Mouse (Mus musculus): ENCODE measurements at regions not wholly inside any gene's neighbourhood (a gene's known extent, or its start where the extent isn't known, plus 50 kb on each side); places are given as distances from the start of the nearest gene placed in this dataset.
A peak's percentile ranks its signal among the peaks of the same experiment; 100 is the strongest.

GRCm38 (mm10) chr2:11960777-11961176, 183.1 kb downstream of the Ankrd16 start:
- Histone ChIP-seq H3K9me3 (ENCODE audit: control insufficient read depth, low read length) (no peaks in the 10 kb centered on the region), H3K9ac (ENCODE audit: low read depth, low read length) (no peak overlapping the region), H3K27me3 (replicated peaks; ENCODE audit: control insufficient read depth, insufficient read depth, low read length) (no peaks in the 10 kb centered on the region), H3K4me3 (ENCODE audit: low read depth, low read length) (no peak overlapping the region), H3K27ac (ENCODE audit: low read depth, low read length) (no peak overlapping the region), H3K4me2 (no peak overlapping the region), H3K4me1 (replicated peaks; ENCODE audit: control insufficient read depth, insufficient read depth, low read length) (no peaks in the 10 kb centered on the region), H3K36me3 (ENCODE audit: control insufficient read depth, insufficient read depth, low read length) (no peaks in the 10 kb centered on the region)
- whole genome bisulfite sequencing, result 60% methylated on average over 3 of the region's 3 CpGs
- DNase-seq (ENCODE audit: low spot score), result no peak
- no peak for ATAC-seq (replicated peaks; ENCODE audit: low FRiP score)

- Histone ChIP-seq H3K9ac (ENCODE audit: low read depth, low read length) (no peak overlapping the region), H3K27ac (ENCODE audit: low read depth, low read length) (no peak overlapping the region), H3K36me3 (ENCODE audit: control insufficient read depth, insufficient read depth, low read length) (no peaks in the 10 kb centered on the region), H3K4me1 (replicated peaks; ENCODE audit: control insufficient read depth, insufficient read depth, low read length) (no peaks in the 10 kb centered on the region), H3K9me3 (ENCODE audit: control insufficient read depth, low read length) (no peaks in the 10 kb centered on the region), H3K4me3 (ENCODE audit: low read depth, low read length) (no peak overlapping the region), H3K27me3 (replicated peaks; ENCODE audit: control insufficient read depth, insufficient read depth, low read length) (no peaks in the 10 kb centered on the region), H3K4me2 (no peak overlapping the region)
- DNase-seq (ENCODE audit: low spot score), result no peak
- WGBS, result 58% methylated on average over 3 of the region's 3 CpGs
- no peak for ATAC-seq (replicated peaks; ENCODE audit: low FRiP score)
Observed at GRCm38 (mm10) chr2:11965374-11965773, 187.7 kb downstream of the Ankrd16 start.

- Histone ChIP-seq H3K36me3 (ENCODE audit: control insufficient read depth, insufficient read depth, low read length) (no peaks in the 10 kb centered on the region), H3K4me1 (replicated peaks; ENCODE audit: control insufficient read depth, insufficient read depth, low read length) (no peaks in the 10 kb centered on the region), H3K27ac (ENCODE audit: low read depth, low read length) (no peak overlapping the region), H3K4me3 (ENCODE audit: low read depth, low read length) (no peak overlapping the region), H3K4me2 (no peak overlapping the region), H3K27me3 (replicated peaks; ENCODE audit: control insufficient read depth, insufficient read depth, low read length) (no peaks in the 10 kb centered on the region), H3K9ac (ENCODE audit: low read depth, low read length) (no peak overlapping the region), H3K9me3 (ENCODE audit: control insufficient read depth, low read length) (no peaks in the 10 kb centered on the region)
- ATAC-seq (replicated peaks; ENCODE audit: low FRiP score) (no peak), DNase-seq (ENCODE audit: low spot score) (no peak)
- WGBS, result 65% methylated on average over 2 of the region's 2 CpGs
Observed at GRCm38 (mm10) chr2:11967001-11967400, 189.3 kb downstream of the Ankrd16 start.

- no peak overlapping the region for H3K4me2 ChIP-seq
- H3K27ac ChIP-seq (ENCODE audit: low read depth, low read length), result no peak overlapping the region
- ATAC-seq (replicated peaks; ENCODE audit: low FRiP score) (no peak), DNase-seq (ENCODE audit: low spot score) (no peak)
- no peaks in the 10 kb centered on the region for H3K9me3 ChIP-seq (ENCODE audit: control insufficient read depth, low read length)
- H3K36me3 ChIP-seq (ENCODE audit: control insufficient read depth, insufficient read depth, low read length), result no peaks in the 10 kb centered on the region
- no peak overlapping the region for H3K9ac ChIP-seq (ENCODE audit: low read depth, low read length)
- 72% methylated on average over 5 of the region's 5 CpGs for WGBS
- H3K4me3 ChIP-seq (ENCODE audit: low read depth, low read length), result no peak overlapping the region
- no peaks in the 10 kb centered on the region for H3K27me3 ChIP-seq (replicated peaks; ENCODE audit: control insufficient read depth, insufficient read depth, low read length)
- H3K4me1 ChIP-seq (replicated peaks; ENCODE audit: control insufficient read depth, insufficient read depth, low read length), result no peaks in the 10 kb centered on the region
Observed at GRCm38 (mm10) chr2:11971972-11972371, 194.3 kb downstream of the Ankrd16 start.

- no peaks in the 10 kb centered on the region for H3K9me3 ChIP-seq (ENCODE audit: control insufficient read depth, low read length)
- 29% methylated on average over 24 of the region's 24 CpGs for WGBS
Observed at GRCm38 (mm10) chr2:12001938-12002899, 224.5 kb downstream of the Ankrd16 start.

GRCm38 (mm10) chr2:12004330-12004729, 226.7 kb downstream of the Ankrd16 start:
- Histone ChIP-seq H3K4me3 (ENCODE audit: low read depth, low read length) (no peak overlapping the region), H3K27me3 (replicated peaks; ENCODE audit: control insufficient read depth, insufficient read depth, low read length) (no peaks in the 10 kb centered on the region), H3K9ac (ENCODE audit: low read depth, low read length) (no peak overlapping the region), H3K4me1 (replicated peaks; ENCODE audit: control insufficient read depth, insufficient read depth, low read length) (no peaks in the 10 kb centered on the region), H3K4me2 (no peak overlapping the region), H3K27ac (ENCODE audit: low read depth, low read length) (no peak overlapping the region), H3K9me3 (ENCODE audit: control insufficient read depth, low read length) (no peaks in the 10 kb centered on the region), H3K36me3 (ENCODE audit: control insufficient read depth, insufficient read depth, low read length) (no peaks in the 10 kb centered on the region)
- no peak for ATAC-seq (replicated peaks; ENCODE audit: low FRiP score)
- no peak for DNase-seq (ENCODE audit: low spot score)
- 36% methylated on average over 4 of the region's 4 CpGs for WGBS

More at GRCm38 (mm10) chr2:12001938-12002899, 224.5 kb downstream of the Ankrd16 start:
- no peak overlapping the region for H3K27ac ChIP-seq (ENCODE audit: low read depth, low read length)
- no peaks in the 10 kb centered on the region for H3K36me3 ChIP-seq (ENCODE audit: control insufficient read depth, insufficient read depth, low read length)
- no peak for ATAC-seq (replicated peaks; ENCODE audit: low FRiP score)
- H3K27me3 ChIP-seq (replicated peaks; ENCODE audit: control insufficient read depth, insufficient read depth, low read length), result no peaks in the 10 kb centered on the region
- no peak for DNase-seq (ENCODE audit: low spot score)
- H3K9ac ChIP-seq (ENCODE audit: low read depth, low read length), result no peak overlapping the region
- H3K4me3 ChIP-seq (ENCODE audit: low read depth, low read length), result no peak overlapping the region
- H3K4me1 ChIP-seq (replicated peaks; ENCODE audit: control insufficient read depth, insufficient read depth, low read length), result no peaks in the 10 kb centered on the region
- no peak overlapping the region for H3K4me2 ChIP-seq

GRCm38 (mm10) chr2:12007201-12007600, 229.5 kb downstream of the Ankrd16 start:
- no peak overlapping the region for H3K4me2 ChIP-seq
- no peaks in the 10 kb centered on the region for H3K36me3 ChIP-seq (ENCODE audit: control insufficient read depth, insufficient read depth, low read length)
- ATAC-seq (replicated peaks; ENCODE audit: low FRiP score) (no peak), DNase-seq (ENCODE audit: low spot score) (no peak)
- H3K27me3 ChIP-seq (replicated peaks; ENCODE audit: control insufficient read depth, insufficient read depth, low read length), result no peaks in the 10 kb centered on the region
- H3K4me3 ChIP-seq (ENCODE audit: low read depth, low read length), result no peak overlapping the region
- H3K9ac ChIP-seq (ENCODE audit: low read depth, low read length), result no peak overlapping the region
- no peak overlapping the region for H3K27ac ChIP-seq (ENCODE audit: low read depth, low read length)
- H3K4me1 ChIP-seq (replicated peaks; ENCODE audit: control insufficient read depth, insufficient read depth, low read length), result no peaks in the 10 kb centered on the region
- WGBS, result 92% methylated on average over 4 of the region's 4 CpGs
- no peaks in the 10 kb centered on the region for H3K9me3 ChIP-seq (ENCODE audit: control insufficient read depth, low read length)

GRCm38 (mm10) chr2:12011441-12011840, 233.8 kb downstream of the Ankrd16 start:
- Histone ChIP-seq H3K27ac (ENCODE audit: low read depth, low read length) (no peak overlapping the region), H3K9me3 (ENCODE audit: control insufficient read depth, low read length) (no peaks in the 10 kb centered on the region), H3K27me3 (replicated peaks; ENCODE audit: control insufficient read depth, insufficient read depth, low read length) (no peaks in the 10 kb centered on the region), H3K4me1 (replicated peaks; ENCODE audit: control insufficient read depth, insufficient read depth, low read length) (no peaks in the 10 kb centered on the region), H3K4me3 (ENCODE audit: low read depth, low read length) (no peak overlapping the region), H3K36me3 (ENCODE audit: control insufficient read depth, insufficient read depth, low read length) (no peaks in the 10 kb centered on the region), H3K4me2 (no peak overlapping the region), H3K9ac (ENCODE audit: low read depth, low read length) (no peak overlapping the region)
- ATAC-seq (replicated peaks; ENCODE audit: low FRiP score), result peak; percentile 15; the same call in 1 of the 2 replicates
- no peak for DNase-seq (ENCODE audit: low spot score)
- 26% methylated on average over 3 of the region's 3 CpGs for WGBS

GRCm38 (mm10) chr2:12019607-12020006, 241.9 kb downstream of the Ankrd16 start:
- ATAC-seq (replicated peaks; ENCODE audit: low FRiP score) (no peak; the same call in 1 of the 2 replicates), DNase-seq (ENCODE audit: low spot score) (no peak)
- WGBS, result 29% methylated on average over 1 of the region's 1 CpGs
- H3K4me1 ChIP-seq (replicated peaks; ENCODE audit: control insufficient read depth, insufficient read depth, low read length), result no peaks in the 10 kb centered on the region
- no peak overlapping the region for H3K27ac ChIP-seq (ENCODE audit: low read depth, low read length)
- no peaks in the 10 kb centered on the region for H3K9me3 ChIP-seq (ENCODE audit: control insufficient read depth, low read length)
- no peaks in the 10 kb centered on the region for H3K27me3 ChIP-seq (replicated peaks; ENCODE audit: control insufficient read depth, insufficient read depth, low read length)
- H3K9ac ChIP-seq (ENCODE audit: low read depth, low read length), result no peak overlapping the region
- H3K4me3 ChIP-seq (ENCODE audit: low read depth, low read length), result no peak overlapping the region
- H3K4me2 ChIP-seq, result no peak overlapping the region
- H3K36me3 ChIP-seq (ENCODE audit: control insufficient read depth, insufficient read depth, low read length), result no peaks in the 10 kb centered on the region

All from liver, embryonic 11.5 days (tissue).